Mouse (Mus musculus) gonadal fat pad, adult 2 months (tissue): ENCODE measurements around the gene Cnnm3. TPM values are rescaled to one million over a fixed set of nuclear protein-coding genes. Genes with fewer than 3 reads are reported as not detected.
"Not testable (repeated sequence)": the region's sequence is repeated elsewhere in the genome, so short reads cannot be mapped to it uniquely, and the experiment has no call there.

Source experiments
- DNase-seq: peaks from one replicate; pipeline ENCODE4 v3.0.0-alpha.2; 2012; ENCODE audit warnings: low read depth
- polyA plus RNA-seq: library from polyadenylated mRNA; depleted of rRNA; stranded (reverse); fragments of >200 nt; gene quantifications from 2 replicates; pipeline ENCODE4 v1.2.3, GENCODE M21; 2012

Gene Cnnm3
- polyA plus RNA-seq, 1 experiment, result 19.3 TPM

GRCm38 (mm10) chr1:36535477-36536396 is 24.1 kb downstream of the Cnnm3 start:
- DNase-seq, result no peak

GRCm38 (mm10) chr1:36536397-36536728 is 24.7 kb downstream of the Cnnm3 start:
- DNase-seq, result no peak

DNA sequence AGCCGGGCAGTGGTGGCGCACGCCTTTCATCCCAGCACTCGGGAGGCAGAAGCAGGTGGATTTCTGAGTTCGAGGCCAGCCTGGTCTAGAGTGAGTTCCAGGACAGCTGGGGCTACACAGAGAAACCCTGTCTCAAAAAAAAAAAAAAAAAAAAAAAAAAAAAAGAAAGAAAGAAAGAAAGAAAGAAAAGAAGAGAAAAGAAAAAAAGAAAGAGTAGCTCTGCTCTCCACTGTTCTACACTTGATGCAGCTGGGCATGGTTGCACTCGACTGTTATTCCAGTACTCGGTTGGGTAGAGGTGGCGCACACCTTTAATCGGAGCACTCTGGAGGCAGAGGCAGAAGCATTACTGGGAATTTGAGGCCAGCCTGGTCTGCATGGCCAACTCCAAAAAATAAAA is 25.1 kb downstream of the Cnnm3 start, which contains the start of gene Ankrd23:
Gene Ankrd23, minus strand, starts transcription at position 101 of the 400 bp plus-strand sequence.
- DNase-seq, result not testable (repeated sequence)

DNA sequence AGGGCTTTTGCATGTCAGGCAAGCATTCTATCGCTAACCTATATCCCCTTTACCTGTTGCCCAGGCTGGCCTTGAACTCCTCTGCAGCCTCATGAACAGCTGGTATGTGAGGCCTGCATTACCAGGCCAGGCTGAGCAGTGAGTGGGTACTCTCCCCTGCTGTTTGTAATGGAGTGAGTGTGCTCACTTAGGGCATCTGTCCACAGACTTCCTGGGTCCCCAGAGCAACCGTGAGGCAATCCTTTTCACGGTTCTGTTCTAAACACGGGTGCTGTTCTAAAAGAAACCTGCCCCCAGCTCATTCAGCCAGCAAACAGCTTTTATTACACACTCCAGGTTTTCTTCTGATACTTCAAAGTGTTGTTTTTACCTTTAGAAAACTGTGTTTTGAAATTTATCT is 27.1 kb downstream of the Cnnm3 start:
- DNase-seq, result no peak

DNA sequence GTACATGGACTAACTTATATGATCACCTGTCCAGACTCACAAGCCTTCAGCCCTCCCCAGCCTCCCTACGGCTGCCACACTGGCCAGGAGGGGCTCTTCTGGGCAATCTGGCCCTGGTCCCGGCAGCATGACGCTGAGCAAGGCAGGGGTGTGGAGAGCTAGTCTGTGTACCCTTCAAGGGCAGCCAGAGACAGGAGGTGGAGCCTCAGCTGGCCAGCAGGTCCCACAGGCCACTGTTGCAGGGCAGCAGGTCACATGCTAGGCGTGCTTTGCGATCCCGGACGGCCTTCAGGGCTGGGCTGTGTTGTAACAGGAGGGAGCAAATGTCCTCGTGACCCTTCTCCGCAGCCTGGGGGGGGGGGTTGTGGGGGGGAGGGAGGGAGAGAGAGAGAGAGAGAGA is 27.5 kb downstream of the Cnnm3 start, which contains the start of gene Gm42417:
Gene Gm42417, minus strand, starts transcription at position 244 of the 400 bp plus-strand sequence.
- DNase-seq, result no peak

DNA sequence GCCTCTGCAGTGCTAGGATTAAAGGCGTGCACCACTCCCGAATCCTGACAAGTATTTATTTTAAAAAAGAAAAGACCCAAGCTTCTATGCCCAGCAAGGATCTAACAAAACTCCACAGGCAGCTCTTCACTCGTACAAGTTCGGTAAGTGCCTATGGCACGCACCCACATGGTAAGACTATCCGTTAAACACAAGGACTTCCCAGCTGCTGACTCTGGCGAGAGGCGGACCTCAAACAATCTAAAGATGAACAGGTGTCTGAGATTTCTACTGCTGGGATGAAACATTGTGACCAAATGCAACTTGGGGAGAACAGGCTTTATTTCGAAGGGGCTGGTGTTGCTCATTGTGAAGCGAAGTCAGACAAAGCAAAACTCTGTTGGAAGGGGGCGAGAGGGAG is 28.5 kb downstream of the Cnnm3 start:
- no peak for DNase-seq

- no peak for DNase-seq
These were observed 29.1 kb downstream of the Cnnm3 start for GRCm38 (mm10) chr1:36540807-36541206.

DNA sequence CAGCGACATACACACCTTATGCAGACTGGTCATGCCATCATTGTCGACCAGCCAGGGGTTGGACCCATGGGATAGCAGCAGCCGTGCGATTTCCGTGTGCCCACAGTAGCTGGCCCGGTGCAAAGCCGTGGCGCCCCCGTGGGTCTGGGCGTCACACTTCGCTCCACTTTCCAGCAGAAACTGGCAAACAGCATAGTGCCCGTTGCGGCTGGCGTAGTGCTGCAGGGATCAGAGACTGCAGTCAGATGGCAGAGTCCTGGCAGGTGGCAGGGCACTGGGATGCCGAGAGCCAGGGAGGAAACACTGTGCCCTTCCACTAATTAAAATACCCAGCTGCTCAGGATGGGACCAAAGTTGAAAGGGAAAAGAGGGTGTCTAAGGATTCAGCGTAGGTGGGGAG is 30.2 kb downstream of the Cnnm3 start:
- no peak for DNase-seq

DNA sequence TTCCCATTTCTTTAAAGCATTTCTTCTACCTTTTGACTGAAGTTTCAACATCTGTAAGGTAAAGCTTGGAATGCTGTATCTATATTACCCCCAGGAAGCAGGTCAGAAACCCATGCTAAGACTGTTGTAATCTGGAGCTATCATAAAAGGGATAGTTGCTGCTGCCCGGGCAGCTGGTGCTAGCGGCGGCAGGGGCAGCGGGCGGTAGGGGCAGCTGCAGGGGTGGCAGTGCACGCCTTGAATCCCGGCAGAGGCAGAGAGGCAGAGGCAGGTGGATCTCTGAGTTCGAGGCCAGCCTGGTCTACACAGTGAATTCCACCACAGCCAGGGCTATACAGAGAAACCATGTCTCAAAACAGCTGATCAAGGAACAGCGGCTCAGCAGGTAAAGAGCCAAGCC is 31.3 kb downstream of the Cnnm3 start:
- no peak for DNase-seq

DNA sequence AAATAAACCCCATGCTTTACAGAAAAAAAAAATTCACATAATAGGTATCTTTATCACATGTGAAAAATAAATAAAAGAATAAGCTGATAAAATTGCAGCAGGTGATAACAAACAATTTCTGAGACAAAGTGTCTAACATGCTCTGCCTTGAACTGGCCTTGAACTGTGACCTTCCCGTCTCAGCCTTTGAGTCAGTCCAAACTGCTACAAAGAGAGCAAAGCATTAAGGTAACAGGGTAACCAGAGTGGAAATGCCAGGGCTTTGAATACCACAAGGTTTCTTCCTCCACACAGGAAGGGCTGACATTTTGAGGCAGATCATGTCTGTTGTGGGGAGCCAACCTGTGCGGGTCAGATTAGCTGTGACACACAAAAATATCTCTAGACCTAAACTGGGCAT is 33.7 kb downstream of the Cnnm3 start:
- no peak for DNase-seq

- DNase-seq, result no peak
These were observed 34.4 kb downstream of the Cnnm3 start for GRCm38 (mm10) chr1:36545845-36546600.

GRCm38 (mm10) chr1:36546888-36547471 is 35.3 kb downstream of the Cnnm3 start, which contains the start of gene Ankrd39:
Gene Ankrd39, minus strand, starts transcription at chr1:36547445.
- DNase-seq, result peak; percentile 90

GRCm38 (mm10) chr1:36547981-36548598 is 36.4 kb downstream of the Cnnm3 start:
- no peak for DNase-seq

DNA sequence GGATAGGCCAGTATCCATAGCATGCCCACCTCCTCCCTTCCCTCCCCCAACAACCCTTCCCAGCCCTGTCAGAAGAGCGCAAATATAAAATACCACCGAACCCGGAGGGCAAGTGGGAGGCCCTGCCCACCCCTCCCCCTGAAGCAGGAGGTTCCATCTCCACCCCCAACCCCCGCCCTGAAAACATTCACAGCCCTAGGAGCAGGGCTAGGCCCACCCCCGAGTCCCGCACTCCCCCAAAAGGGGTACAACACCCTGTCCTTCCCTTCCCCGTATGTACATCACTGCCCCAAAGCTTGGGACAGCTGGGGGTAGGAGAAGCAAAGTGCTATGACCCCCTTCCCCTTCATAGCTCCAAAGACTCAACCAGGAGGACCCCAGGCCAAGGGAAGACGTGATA is 37.1 kb downstream of the Cnnm3 start:
- DNase-seq, result no peak

- no peak for DNase-seq
These were observed 37.8 kb downstream of the Cnnm3 start for GRCm38 (mm10) chr1:36549491-36549890.

GRCm38 (mm10) chr1:36550075-36550863 is 38.6 kb downstream of the Cnnm3 start:
- DNase-seq, result no peak

GRCm38 (mm10) chr1:36551904-36552303 is 40.2 kb downstream of the Cnnm3 start:
- DNase-seq, result no peak

DNA sequence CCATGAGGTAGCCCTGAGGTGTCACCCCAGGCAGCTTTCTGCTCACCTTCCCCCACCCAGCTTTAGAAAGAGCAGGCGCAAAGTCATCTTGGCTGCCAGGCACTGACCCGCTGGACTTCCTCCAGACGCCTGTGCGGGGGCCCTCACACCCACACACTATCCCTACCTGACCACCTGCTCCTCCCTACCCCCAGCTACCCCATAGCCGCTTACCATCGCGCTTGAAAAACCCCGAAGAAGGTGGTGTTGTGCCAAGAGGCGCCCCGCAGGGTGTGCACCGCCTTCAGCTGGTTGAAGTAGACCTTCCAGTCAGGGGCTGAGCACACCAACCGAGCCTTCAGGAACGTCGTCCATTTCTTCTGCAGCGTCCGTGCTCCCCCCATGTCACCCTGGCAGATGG is 40.8 kb downstream of the Cnnm3 start:
- no peak for DNase-seq

- no peak for DNase-seq
These were observed 43.1 kb downstream of the Cnnm3 start for GRCm38 (mm10) chr1:36554633-36555399.

GRCm38 (mm10) chr1:36555798-36556395 is 44.2 kb downstream of the Cnnm3 start:
- no peak for DNase-seq
